Mouse (Mus musculus) layer of hippocampus, adult 9-11 months (tissue): ENCODE results near the gene Dnase1l3.
A peak's percentile ranks its signal among the peaks of the same experiment; 100 is the strongest.

ENCODE experiments used
- DNase-seq: peaks from one replicate; pipeline ENCODE4 v3.0.0; 2022

Gene Dnase1l3

DNA sequence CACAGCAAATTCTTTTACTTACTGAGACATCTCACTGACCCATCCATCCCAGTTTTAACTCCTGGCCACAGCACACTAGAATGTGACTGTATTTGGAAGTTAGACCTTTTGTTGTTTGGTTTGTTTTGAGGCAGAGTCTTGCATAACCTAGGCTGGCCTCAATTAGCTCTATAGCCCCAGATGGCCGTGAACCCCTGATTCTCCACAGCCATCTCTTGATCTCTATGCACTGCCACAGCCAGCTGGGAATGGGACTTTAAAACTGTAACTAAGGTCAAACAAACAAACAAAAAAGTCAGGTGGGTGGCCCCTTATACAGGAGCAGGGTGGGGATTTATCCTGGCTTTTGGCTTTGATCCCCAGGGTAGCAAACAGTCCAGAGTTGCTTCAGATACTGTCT is 19.7 kb downstream of the Dnase1l3 start:
- DNase-seq: no peak

DNA sequence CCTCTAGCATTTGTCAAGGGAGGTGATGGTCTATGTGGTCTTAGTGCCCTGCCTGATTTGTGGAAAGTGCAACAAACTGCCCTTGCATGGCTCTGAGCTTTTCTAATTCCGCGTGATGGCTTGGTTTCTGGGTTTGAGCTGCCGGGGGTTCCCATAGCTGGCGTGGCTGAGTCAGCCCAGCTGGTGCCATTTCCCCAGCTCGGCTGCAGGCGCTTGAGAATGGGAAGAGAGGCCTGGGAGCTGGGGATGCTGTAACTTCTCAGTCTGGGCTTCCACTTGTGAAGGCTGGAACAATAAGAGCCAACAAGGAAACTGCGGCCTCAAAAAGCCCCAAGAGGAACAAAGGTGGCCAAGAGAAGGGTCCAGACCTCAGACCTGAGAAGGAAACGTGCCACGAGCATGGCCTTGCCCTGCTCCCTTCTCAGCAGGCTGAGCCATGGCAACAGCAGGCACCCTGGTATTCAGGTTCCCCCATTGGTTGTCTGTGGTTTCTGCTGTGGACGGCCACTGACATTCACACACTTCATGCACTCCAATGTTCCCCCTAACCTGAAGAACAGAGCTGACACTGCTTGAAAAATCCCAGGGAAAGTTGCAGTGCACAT is 22.4 kb downstream of the Dnase1l3 start:
- DNase-seq: peak; percentile 26

DNA sequence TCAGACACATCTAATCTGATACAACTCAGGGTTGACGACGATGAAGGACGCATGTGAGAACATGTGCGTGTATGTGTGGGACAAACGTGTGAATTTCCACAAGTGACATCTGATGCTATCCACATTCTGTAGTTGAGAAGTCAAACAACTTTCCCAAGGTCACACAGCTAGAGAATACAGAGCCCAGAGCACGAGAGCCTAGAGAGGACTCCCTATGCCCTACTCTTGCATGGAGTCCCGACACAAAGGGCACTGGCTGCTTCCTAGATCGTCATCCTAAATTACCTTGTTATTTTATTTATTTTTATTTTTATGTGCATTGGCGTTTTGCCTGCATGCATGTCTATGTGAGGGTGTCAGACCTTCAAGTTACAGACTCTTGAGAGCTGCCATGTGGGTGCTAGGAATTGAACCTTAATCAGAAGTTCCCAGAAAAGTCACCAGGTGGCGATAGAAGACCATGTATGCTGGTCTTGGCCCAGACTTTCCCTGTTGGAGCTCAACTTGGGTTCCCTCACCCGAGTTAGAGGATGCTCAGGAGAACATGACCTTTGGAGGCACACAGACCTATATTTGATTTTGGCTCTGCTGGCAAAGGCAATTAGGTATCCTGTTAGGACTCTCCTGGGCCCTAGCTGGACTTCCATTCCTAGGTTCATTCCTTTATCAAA is 30.0 kb downstream of the Dnase1l3 start:
- peak; percentile 70 for DNase-seq

DNA sequence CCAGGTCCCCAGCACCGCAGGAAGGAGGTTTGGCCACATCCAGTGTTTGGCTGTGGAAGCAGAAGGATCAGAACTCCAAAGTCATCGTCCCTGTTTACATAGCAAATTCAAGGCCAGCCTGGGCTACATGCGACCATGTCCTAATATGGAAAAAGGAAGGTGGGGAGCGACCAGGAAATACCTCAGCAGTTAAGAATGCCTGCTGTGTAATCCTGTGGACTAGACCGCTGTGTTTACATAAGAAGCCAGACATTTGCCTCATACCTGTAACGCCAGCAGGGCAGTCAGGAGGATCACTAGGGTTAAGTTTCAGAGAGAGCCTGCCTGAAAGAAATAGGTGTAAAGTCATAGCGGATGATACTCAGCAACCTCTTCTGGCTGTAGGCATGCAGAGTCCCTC is 31.2 kb downstream of the Dnase1l3 start:
- no peak for DNase-seq

DNA sequence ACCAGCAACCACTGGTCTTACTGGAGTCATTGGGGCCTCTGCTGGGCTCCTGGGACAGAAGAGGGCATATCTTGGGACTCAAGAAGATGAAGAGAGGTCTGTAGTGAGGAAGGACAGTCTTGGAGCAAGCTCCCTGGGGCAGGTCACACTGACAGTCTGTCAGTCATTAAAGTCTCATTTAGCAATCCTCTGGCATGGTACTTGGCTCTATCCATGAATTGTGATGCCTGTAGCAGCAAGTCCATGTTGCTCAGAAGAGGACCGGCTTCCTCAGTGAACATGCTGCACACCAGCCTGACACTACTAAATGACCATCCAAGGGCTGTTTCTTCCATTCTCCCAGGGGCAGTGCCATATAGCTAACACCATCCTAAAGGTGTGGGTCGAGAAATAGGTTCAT is 31.7 kb downstream of the Dnase1l3 start:
- no peak for DNase-seq

DNA sequence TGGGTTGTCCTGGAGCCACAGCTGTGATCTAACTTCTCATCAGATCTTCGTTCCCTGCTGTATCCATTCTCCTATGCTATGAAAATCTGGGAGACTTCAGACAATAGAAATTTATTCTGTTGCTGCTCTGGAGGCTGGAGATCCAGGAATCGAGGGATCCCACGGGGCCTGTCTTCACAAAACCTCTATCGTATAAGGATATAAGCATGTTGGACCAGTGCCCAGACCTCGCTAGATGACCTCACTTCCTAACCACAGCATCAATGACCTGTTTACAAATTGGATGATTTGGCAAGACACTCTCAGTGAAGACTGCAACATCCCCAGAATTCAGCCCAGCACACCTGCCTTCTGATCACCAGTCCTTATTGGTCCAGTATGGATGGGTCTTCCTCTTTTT is 32.7 kb downstream of the Dnase1l3 start:
- no peak for DNase-seq

DNA sequence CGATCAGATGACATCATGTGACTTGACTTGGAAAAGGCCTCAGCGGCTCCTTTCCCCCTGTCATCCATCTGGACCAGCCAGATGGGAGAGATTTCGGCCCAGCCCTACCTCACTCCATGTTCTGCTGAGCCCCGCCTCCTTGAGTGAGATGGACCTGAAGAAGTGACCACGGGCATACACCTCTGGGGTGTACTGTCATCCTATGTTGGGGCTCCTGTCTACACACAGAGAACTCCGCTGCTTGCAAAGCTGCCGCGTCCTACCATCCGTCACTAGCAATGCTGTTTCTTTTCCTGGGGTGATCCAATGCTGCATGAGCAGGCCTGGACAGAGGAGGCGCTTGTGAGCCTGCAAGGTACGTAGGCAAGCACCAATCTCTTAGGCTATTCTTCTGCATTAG is 33.8 kb downstream of the Dnase1l3 start:
- DNase-seq: peak; percentile 59

DNA sequence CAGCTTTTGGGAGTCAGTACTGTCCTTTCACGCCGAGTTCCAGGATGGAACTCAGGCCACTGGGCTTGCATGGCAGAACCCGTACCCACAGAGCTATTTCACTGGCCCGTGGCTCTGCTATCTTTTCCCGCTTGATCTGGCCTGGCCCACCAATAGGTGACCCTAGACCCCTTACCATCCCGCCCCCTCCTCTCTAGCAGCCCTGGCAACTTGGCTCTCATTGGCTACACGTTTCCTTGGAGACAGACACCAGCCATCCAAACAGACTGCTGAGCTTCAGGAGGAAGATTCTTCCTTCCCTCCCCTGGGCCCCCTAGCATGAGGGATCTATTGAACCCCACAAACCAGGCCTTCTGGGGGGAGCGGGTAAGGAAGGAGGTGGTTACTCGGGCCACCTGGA is 37.3 kb downstream of the Dnase1l3 start, which contains the start of gene Gm45521:
Gene Gm45521, plus strand, starts transcription at position 240 of the 400 bp plus-strand sequence.
- no peak for DNase-seq

DNA sequence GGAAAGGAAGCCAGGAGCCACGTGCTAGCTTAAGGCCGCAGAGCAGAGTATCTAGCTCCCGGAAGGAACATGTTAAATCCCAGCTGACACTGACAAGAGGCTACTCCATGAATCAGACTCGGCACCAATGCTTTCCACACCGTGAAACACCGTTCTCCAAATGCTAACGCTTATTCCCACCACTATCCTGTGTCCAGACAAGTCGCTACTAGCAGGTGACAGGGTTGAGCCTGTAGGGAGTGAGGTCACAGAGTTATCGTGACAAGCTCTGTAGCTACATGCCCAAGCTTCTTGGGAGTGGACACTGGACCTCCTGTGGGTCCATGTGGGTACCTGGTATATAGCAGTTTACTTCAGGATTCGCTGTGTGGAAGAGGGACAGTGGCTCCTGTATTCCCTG is 37.9 kb downstream of the Dnase1l3 start:
- no peak for DNase-seq

DNA sequence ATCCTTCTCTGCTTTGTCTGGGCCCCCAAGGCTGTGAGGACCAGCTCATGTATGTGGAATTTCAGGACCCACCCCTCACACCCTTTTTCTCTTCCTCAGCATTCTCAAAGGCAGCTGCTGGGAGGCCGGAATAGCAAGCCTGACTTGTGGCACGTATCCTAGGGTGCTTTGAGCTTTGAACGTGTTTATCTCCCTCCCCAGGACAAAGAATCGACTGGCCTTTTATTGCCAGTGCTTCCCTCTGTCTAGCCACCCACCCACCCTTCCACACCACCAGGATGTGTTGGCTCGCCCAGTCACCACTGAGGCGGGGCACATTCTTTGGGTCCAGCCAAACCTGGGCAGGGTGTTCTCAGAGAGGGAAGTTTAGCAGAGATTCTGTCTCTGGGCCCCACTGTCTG is 40.3 kb downstream of the Dnase1l3 start:
- no peak for DNase-seq

DNA sequence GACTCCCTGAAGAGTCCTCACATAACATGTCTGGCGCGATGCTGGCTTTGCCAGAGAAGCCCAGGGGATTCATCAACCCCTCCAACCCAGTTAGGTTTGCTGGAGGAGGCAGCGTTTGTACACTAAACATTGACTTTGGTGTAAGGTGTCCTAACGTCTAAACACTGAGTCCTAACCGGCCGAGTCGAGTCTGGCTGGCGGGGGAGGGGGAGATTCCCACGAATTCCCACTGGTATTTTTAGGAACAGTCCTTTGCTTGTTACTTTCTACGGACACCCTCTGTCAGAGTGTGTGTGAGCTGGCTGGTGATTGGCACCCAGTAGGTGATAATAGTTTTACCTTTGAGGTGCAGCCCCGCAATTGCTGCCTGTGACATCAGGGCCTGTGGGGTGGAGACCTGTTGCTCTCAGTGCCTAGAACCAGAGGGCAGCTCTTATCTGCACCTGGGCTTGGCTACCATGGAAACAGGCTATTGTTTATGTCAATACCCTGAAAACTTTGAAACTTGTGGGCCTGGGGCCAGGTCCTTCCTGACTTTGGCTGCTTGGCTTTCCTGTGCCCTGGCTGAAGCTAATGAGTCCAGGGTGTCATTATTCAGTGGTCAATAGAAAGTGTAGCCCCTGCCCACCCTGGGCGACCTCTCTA is 41.6 kb downstream of the Dnase1l3 start:
- DNase-seq: no peak

DNA sequence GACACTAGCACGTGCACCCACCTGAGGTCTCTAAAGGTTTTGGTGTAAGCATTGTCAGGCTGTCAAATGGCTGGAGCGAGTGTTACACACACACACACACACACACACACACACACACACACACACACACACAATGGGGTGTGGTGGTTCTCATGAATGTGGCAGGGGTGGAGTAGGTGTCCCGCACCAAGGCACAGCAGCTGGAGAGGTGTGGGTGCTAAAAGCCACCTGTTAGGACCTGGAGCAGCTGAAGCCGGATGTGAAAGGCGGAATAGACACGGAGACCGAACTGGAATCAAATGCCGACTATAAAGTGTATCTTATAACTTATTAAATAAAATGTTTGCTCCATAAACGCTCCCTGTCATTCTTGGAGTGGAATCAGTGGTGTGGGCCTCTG is 43.1 kb downstream of the Dnase1l3 start:
- no peak for DNase-seq

DNA sequence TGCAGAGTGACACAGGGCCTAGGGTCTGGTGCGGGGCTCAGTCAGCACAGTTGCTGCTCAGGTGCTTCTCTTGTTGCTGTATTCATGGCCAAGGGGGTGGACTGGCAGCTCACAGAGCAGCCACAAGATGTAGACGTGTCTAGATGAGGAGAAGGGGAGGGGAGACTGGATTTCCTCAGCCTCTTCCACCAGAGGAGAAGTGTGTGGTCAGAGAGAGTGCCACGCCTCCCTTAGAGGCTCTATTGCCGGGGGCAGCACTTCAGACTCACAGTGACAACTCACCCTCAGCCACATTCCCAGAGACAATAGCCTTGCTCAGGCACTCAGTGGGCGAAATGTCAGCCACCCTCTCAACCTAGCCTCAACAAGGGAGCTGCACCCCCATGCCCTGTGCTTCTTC is 49.1 kb downstream of the Dnase1l3 start:
- DNase-seq: no peak

DNA sequence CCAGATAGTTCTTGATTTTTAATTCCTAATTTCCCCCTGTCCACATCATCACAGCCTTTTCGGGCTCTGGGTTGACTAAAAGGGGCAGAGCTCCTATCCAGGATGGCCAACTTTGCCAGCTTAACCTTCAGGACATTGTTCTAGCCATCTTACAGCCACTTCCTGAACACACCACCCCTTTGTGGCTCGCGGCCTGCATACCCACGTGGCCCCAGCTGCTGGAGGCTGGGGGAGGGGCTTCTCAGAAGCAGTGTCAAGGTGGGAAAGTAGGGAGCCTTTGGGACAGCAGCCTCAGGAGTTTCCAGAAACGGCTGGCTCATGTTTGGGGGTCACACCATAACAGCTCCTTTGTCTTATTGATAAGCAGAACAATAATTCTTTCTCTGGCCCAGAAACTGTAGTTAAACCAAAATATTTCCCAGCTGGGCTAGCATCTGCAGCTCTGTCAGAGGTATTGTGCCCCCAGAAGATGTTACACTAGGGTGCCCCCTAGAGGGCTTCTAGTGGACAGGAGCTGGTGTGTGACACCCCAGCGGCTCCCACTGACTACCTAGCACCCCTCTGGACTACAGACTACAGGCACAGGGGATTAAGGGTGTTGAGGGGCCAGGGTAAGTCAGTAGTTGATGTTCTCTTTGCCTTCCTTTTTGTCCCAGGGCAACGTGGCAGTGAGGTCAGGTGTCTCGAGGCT is 49.9 kb downstream of the Dnase1l3 start:
- DNase-seq: peak; percentile 61

DNA sequence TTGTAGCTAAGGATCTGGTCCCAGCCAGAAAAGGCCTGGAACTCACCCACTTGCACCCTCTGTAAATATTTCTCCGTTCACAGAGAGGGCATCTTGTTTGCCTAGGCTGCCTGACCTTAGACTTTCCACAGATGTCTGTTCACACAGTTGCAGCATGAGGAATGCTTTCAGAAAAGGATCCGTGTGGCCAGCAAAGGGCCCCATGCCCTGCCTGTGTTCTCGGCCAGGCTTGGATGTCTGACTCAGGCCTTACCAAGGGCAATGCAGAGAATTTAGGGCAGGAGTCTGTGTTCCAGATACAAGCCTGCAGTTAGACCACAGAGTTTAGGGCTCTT is 50.6 kb downstream of the Dnase1l3 start:
- no peak for DNase-seq

DNA sequence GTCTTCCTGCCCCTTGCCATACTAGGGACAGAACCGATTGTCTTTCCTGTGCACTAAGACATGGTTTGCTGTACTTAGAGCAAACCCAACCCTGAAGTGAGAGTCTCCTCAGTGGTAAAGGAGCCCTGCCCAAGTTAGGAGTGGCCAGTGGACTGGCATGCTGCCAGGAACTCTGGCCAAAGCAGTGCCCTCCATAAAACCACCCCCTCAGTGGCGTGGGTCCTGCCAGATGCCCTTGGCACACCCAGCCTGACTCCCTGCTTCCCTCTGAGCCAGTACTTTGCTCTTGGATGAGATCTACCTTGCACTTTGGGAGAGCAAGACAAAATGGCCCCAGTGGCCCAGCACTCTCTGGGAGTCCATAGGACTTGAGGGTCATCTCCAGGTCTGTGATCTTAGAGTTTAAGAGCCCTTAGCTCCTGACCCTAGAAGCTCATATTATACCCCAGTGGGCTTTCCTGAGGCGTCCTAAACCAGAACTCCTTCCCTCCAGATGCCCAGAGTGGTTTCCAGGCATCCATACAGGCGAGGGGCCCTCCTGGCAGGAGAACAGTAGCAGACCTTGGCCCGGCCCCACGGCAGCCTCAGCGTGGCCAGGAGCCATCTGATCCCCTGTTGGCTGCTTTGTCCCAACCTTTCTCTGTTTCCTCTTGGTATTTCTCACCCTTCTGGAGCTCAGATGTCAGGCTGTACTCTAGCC is 51.1 kb downstream of the Dnase1l3 start:
- DNase-seq: peak; percentile 50

DNA sequence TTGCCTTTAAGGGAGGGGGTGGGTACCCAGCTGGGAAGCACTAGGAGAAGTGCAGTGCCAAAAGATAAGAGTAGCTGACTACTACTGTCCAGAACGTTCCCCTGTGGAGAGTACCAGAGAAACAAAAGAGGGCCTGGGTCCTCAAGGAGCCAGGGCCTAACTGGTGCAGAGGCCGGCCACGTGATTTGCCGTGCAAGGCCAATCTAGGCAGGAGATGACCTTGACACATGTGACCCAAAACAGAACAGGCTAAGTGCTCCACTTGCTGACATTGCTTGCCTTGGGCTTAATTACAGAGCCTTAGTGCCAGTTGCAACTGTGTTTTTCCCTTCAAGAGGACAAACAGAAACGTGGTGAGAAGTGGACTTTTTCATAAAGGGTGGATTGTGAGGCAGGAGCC is 53.0 kb downstream of the Dnase1l3 start:
- no peak for DNase-seq

DNA sequence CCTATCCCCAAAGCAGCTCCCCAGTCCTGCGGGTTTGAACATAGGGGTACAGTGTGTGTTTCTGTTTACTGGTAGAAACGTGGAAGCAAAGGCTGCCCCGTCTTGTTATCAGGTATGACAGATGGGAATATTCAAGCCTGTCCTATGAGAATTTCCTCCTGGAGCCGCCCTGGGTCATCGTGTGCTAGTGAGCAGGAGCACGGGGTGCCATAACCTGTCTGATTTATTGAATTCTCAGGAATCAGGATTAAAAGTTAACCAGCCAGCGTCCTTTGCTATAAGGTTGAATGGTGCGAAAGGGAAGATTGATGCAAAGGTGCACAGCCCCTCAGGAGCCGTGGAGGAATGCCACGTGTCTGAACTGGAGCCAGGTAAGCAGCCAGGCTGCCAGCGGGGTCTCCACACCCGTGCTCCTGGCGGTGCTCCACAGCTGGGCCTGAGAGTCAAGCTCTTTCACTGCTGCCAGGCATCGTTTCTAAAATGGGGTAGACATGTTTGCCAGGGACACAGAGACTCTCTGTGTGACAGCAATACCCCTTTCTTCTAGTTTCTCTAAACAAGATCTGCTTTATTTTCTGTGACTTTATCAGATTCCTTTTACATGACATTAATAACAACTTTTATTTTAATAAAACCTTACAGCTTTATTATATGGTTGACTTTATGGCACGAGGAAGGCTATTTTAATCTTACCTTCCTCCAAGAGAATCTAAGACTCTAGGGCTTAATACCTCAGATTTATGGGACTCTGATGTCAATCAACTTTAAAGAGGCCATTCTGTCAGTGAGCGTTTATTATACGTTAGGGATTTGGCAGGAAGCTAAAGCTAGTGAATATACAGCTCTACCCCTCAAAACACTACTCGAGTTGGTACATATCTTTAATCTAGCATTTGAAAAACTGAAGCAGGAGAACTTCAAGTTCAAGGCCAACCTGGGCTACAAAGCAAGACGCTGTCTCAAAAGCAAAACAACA is 55.3 kb downstream of the Dnase1l3 start:
- DNase-seq: no peak

DNA sequence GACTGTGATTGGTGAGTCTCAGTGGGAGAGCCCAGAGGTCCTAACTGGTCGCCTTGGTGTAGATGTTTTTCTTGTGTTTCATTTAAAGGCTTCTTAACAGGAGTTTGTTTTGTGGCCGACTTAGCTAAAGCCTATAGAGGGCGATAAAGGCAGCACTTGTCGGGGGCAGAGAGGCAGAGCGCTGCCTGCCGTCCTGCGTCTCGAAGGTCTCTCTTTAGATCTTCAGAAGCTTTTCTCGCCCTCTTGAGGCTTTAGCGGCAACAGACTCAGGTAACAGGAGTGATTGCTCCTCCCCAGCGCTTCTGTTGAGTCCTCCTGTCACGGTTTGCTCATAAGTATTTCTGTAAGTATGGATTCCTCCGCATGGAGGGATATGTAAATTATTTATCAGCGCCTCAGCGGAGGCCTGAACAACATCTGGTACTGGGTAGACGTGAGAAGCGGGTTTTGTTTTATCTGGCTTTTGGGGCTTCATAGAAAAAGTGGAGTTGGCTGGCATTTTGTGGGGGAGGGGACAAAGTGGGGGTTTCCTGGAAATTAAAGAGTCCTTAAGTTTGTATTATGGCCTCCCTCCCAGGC is 57.2 kb downstream of the Dnase1l3 start:
- DNase-seq: no peak

DNA sequence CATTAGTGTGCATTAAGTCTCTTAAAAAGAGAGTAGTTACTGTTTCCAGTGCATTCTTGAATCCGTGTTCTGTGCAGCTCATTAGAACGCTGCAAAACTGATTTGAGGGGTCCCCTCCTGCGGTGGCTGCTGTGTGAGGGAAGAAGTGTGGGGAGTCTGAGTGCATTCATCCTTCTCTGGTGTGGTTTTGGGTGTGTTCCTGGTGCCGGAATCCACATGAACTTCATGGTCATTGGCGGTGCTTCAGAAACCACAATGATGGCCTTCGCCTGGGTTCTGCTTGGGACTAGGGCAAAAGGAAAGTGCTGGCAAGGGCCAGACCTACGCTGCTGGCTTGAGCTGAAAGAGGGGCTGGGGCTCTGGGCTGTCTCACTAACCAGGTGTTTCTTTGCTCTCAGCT is 60.2 kb downstream of the Dnase1l3 start:
- no peak for DNase-seq

DNA sequence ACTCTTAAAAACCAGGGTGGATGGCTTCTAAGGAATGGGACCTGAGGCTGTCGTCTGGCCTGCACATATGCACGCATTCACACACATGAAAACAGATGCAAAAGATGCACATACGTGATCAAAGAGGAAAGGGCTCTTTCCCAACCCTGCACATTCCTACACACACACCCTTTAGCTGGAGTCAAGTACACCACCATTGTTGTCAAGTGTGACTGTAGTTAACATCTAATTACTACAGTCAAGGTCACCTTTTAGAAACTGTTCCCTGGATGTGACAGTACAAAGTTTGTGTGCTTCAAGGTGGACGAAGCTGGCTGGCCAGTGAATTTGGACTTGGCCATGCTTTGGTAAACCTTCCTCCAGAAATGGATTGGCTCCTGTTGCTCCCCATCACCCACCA is 62.2 kb downstream of the Dnase1l3 start:
- DNase-seq: no peak

DNA sequence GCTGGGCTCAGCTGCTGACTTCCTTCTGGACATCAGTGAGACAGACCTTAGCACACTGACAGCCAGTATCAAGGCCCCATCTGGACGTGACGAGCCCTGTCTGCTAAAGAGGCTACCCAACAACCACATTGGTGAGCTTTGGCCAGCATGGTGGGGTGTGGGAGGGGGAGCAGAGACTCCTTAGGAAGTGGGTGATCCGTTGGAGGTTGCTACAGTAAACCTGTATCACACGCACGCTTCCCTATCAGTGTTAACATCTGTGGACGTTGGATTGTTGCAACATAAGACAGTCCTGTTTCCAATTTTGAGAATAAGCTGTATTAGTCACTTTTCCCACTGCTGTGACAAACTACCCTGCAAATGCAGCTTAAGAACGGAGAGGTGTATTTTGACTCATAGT is 65.3 kb downstream of the Dnase1l3 start:
- no peak for DNase-seq
